Mouse (Mus musculus) midbrain, embryonic 11.5 days (tissue): Measurements from ENCODE around the gene Prkce. TPM values are rescaled to one million over a fixed set of nuclear protein-coding genes. Genes with fewer than 3 reads are reported as not detected.

Source experiments
- ATAC-seq: fragments of 200-750 bp; cut with Nextera tagmentation; 2 replicates; pipeline ENCODE4 v1.8.0; 2017; ENCODE audit warnings: moderate TSS enrichment, moderate library complexity; ENCODE audit not compliant: low FRiP score
- DNase-seq: peaks from one replicate; pipeline ENCODE4 v3.0.0; 2015; ENCODE audit warnings: low spot score; ENCODE audit errors: missing footprints
- H3K27ac ChIP-seq: fragments of 300-500 bp; sonication (generic); 2 replicates; pipeline ENCODE4 v1.5.1; 2014; ENCODE audit warnings: low read depth, low read length
- H3K27me3 ChIP-seq: fragments of 300-500 bp; sonication (generic); 2 replicates; pipeline ENCODE4 v1.6.1; 2014; ENCODE audit warnings: mild to moderate bottlenecking, low read length, moderate library complexity, mixed read lengths; ENCODE audit not compliant: control insufficient read depth, insufficient read depth
- H3K36me3 ChIP-seq: fragments of 300-500 bp; sonication (generic); 2 replicates; pipeline ENCODE4 v1.6.1; 2014; ENCODE audit warnings: mild to moderate bottlenecking, low read length, moderate library complexity, mixed read lengths; ENCODE audit not compliant: control insufficient read depth, insufficient read depth
- H3K4me1 ChIP-seq: fragments of 300-500 bp; sonication (generic); 2 replicates; pipeline ENCODE4 v1.6.1; 2014; ENCODE audit warnings: low read length; ENCODE audit not compliant: control insufficient read depth, insufficient read depth
- H3K4me2 ChIP-seq: fragments of 300-500 bp; sonication (generic); 2 replicates; pipeline ENCODE4 v1.6.1; 2014; ENCODE audit warnings: mild to moderate bottlenecking, moderate library complexity
- H3K4me3 ChIP-seq: fragments of 300-500 bp; sonication (generic); 2 replicates; pipeline ENCODE4 v1.5.1; 2014; ENCODE audit warnings: low read depth, low read length
- H3K9ac ChIP-seq: fragments of 300-500 bp; sonication (generic); 2 replicates; pipeline ENCODE4 v1.6.1; 2014; ENCODE audit warnings: low read length
- H3K9me3 ChIP-seq: fragments of 300-500 bp; sonication (generic); 2 replicates; pipeline ENCODE4 v1.6.1; 2016; ENCODE audit warnings: low read length; ENCODE audit not compliant: control insufficient read depth
- WGBS: fragments of 180-500 bp; shearing (Covaris S2); extraction: QIAGEN DNeasy Blood & Tissue Kit; methylation state at CpG from one replicate; pipeline ENCODE4 v1.1.7; 2014; 5-methylcytosine and 5-hydroxymethylcytosine counted together
- polyA plus RNA-seq: library from polyadenylated mRNA; unstranded; fragments of >200 nt; fragmentation: Nextera tagmentation; extraction: Ambion mirVana; gene quantifications from 2 replicates; pipeline ENCODE4 v1.2.1, GENCODE M21; 2014

Gene Prkce
- polyA plus RNA-seq, 1 experiment from 2014 or later: 3.5 TPM

GRCm38 (mm10) chr17:86460645-86461430 lies 293.3 kb downstream of the Prkce start:
- Histone ChIP-seq H3K9me3 (no peaks in the 10 kb centered on the region), H3K27me3 (peaks cover 2% of the 10 kb centered on the region), H3K36me3 (no peaks in the 10 kb centered on the region), H3K4me1 (peaks cover 12% of the 10 kb centered on the region), H3K9ac (no peak overlapping the region), H3K4me2 (no peak overlapping the region), H3K27ac (no peak overlapping the region), H3K4me3 (no peak overlapping the region)
- ATAC-seq (no peak), DNase-seq (no peak)
- WGBS: 86% methylated on average over 17 of the region's 17 CpGs

DNA sequence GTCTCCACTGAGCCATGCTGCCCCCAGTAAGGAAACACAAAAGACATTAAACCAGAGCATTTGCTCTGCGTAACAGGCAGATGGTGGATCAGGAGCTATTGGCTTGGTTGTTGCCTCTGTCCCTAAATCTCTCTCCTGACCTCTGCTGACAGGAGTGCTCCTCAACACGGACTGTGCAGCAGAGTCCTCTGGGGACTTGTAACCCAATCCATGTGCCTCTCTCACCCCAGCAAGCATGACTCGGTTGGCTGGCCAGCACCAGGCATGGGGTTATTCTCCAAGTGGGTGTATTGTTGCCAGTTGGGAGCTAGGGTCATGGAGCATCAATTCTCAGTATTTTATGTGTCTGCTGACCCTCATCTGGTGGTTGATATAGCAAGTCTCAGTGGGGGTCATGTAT lies 295.8 kb downstream of the Prkce start:
- Histone ChIP-seq H3K9me3 (no peaks in the 10 kb centered on the region), H3K27me3 (peaks cover 2% of the 10 kb centered on the region), H3K36me3 (no peaks in the 10 kb centered on the region), H3K4me1 (peaks cover 24% of the 10 kb centered on the region), H3K4me3 (no peak overlapping the region), H3K9ac (no peak overlapping the region), H3K4me2 (no peak overlapping the region), H3K27ac (no peak overlapping the region)
- DNase-seq (no peak), ATAC-seq (no peak)
- WGBS: 58% methylated on average over 3 of the region's 3 CpGs

- H3K9ac ChIP-seq: no peak overlapping the region
- peaks cover 2% of the 10 kb centered on the region for H3K27me3 ChIP-seq
- H3K4me3 ChIP-seq: no peak overlapping the region
- DNase-seq: no peak
- 91% methylated on average over 8 of the region's 8 CpGs for WGBS
- H3K9me3 ChIP-seq: no peaks in the 10 kb centered on the region
- no peak overlapping the region for H3K4me2 ChIP-seq
- H3K27ac ChIP-seq: no peak overlapping the region
- ATAC-seq: no peak
- H3K4me1 ChIP-seq: peaks cover 27% of the 10 kb centered on the region
- no peaks in the 10 kb centered on the region for H3K36me3 ChIP-seq
Measured at GRCm38 (mm10) chr17:86464197-86464596, 296.6 kb downstream of the Prkce start.

GRCm38 (mm10) chr17:86464689-86465363 lies 297.2 kb downstream of the Prkce start:
- 49% methylated on average over 16 of the region's 16 CpGs for WGBS
- Histone ChIP-seq H3K27ac (no peak overlapping the region), H3K9me3 (no peaks in the 10 kb centered on the region), H3K27me3 (peaks cover 2% of the 10 kb centered on the region), H3K4me3 (no peak overlapping the region), H3K36me3 (no peaks in the 10 kb centered on the region), H3K4me2 (no peak overlapping the region), H3K9ac (no peak overlapping the region), H3K4me1 (peaks cover 28% of the 10 kb centered on the region)
- DNase-seq (no peak), ATAC-seq (peak; percentile 26; the same call in 1 of the 2 replicates)

- Histone ChIP-seq H3K27ac (no peak overlapping the region), H3K4me2 (no peak overlapping the region), H3K9me3 (no peaks in the 10 kb centered on the region), H3K4me1 (peaks cover 28% of the 10 kb centered on the region), H3K27me3 (peaks cover 2% of the 10 kb centered on the region), H3K9ac (no peak overlapping the region), H3K36me3 (no peaks in the 10 kb centered on the region), H3K4me3 (no peak overlapping the region)
- ATAC-seq (peak; percentile 62), DNase-seq (peak; percentile 86)
- WGBS: 32% methylated on average over 13 of the region's 13 CpGs
Measured at GRCm38 (mm10) chr17:86465865-86466264, 298.3 kb downstream of the Prkce start.

- DNase-seq (no peak), ATAC-seq (no peak)
- Histone ChIP-seq H3K9me3 (no peaks in the 10 kb centered on the region), H3K27me3 (peaks cover 4% of the 10 kb centered on the region), H3K4me1 (peaks cover 28% of the 10 kb centered on the region), H3K36me3 (no peaks in the 10 kb centered on the region), H3K9ac (no peak overlapping the region), H3K4me3 (no peak overlapping the region), H3K27ac (no peak overlapping the region), H3K4me2 (no peak overlapping the region)
- WGBS: 52% methylated on average over 7 of the region's 7 CpGs
Measured at GRCm38 (mm10) chr17:86466412-86466811, 298.8 kb downstream of the Prkce start.

GRCm38 (mm10) chr17:86466871-86467270 lies 299.3 kb downstream of the Prkce start:
- Histone ChIP-seq H3K9ac (0 out of 2 replicates have a peak overlapping the region, but pooled peaks have one; percentile 16), H3K36me3 (no peaks in the 10 kb centered on the region), H3K27me3 (peaks cover 5% of the 10 kb centered on the region), H3K4me2 (no peak overlapping the region), H3K9me3 (no peaks in the 10 kb centered on the region), H3K27ac (no peak overlapping the region), H3K4me3 (no peak overlapping the region), H3K4me1 (peaks cover 28% of the 10 kb centered on the region)
- DNase-seq (peak; percentile 88), ATAC-seq (peak; percentile 17; the same call in 1 of the 2 replicates)
- WGBS: 47% methylated on average over 7 of the region's 7 CpGs

GRCm38 (mm10) chr17:86467291-86467898 lies 299.8 kb downstream of the Prkce start:
- no peak for ATAC-seq
- no peak for DNase-seq
- Histone ChIP-seq H3K4me2 (no peak overlapping the region), H3K4me1 (peaks cover 28% of the 10 kb centered on the region), H3K36me3 (no peaks in the 10 kb centered on the region), H3K4me3 (no peak overlapping the region), H3K9ac (no peak overlapping the region), H3K9me3 (no peaks in the 10 kb centered on the region), H3K27me3 (peaks cover 5% of the 10 kb centered on the region), H3K27ac (no peak overlapping the region)
- 55% methylated on average over 10 of the region's 10 CpGs for WGBS

- H3K4me3 ChIP-seq: no peak overlapping the region
- no peak overlapping the region for H3K4me2 ChIP-seq
- ATAC-seq (no peak), DNase-seq (no peak)
- H3K27ac ChIP-seq: no peak overlapping the region
- no peak overlapping the region for H3K9ac ChIP-seq
- H3K4me1 ChIP-seq: peaks cover 28% of the 10 kb centered on the region
- H3K27me3 ChIP-seq: peaks cover 5% of the 10 kb centered on the region
- no peaks in the 10 kb centered on the region for H3K36me3 ChIP-seq
- WGBS: 46% methylated on average over 5 of the region's 5 CpGs
- H3K9me3 ChIP-seq: no peaks in the 10 kb centered on the region
Measured at GRCm38 (mm10) chr17:86467967-86468366, 300.4 kb downstream of the Prkce start.
